Mouse (Mus musculus) heart, adult 2 months (tissue): Measurements from ENCODE around the gene Rhobtb1. TPM values are rescaled to one million over a fixed set of nuclear protein-coding genes. Genes with fewer than 3 reads are reported as not detected.

Source experiments
- DNase-seq, 2 experiments: peaks; one replicate each; pipeline ENCODE4 v3.0.0; 2021
- H3K27ac ChIP-seq: fragments of 200-600 bp; 2 replicates; pipeline ENCODE4 v1.8.1; 2022
- H3K27me3 ChIP-seq: fragments of 200-500 bp; 2 replicates; pipeline ENCODE4 v1.6.1; 2012; ENCODE audit warnings: mild to moderate bottlenecking, low read length, inconsistent platforms, mixed read lengths; ENCODE audit not compliant: control insufficient read depth, insufficient read depth
- H3K36me3 ChIP-seq: fragments of 200-500 bp; 2 replicates; pipeline ENCODE4 v1.6.1; 2012; ENCODE audit warnings: low read length, inconsistent platforms; ENCODE audit not compliant: control insufficient read depth, insufficient read depth
- H3K4me1 ChIP-seq: fragments of 200-500 bp; 2 replicates; pipeline ENCODE4 v1.6.1; 2011; ENCODE audit warnings: low read length; ENCODE audit not compliant: control insufficient read depth, insufficient read depth
- H3K4me3 ChIP-seq: fragments of 200-600 bp; 2 replicates; pipeline ENCODE4 v1.8.1; 2022
- H3K79me2 ChIP-seq: fragments of 200-500 bp; replicated peaks from 2 replicates; pipeline ENCODE4 v1.6.1; 2012; ENCODE audit warnings: mild to moderate bottlenecking, inconsistent platforms, low read length, moderate library complexity, mixed read lengths; ENCODE audit not compliant: control insufficient read depth, insufficient read depth
- H3K9ac ChIP-seq: fragments of 200-500 bp; 2 replicates; pipeline ENCODE4 v1.6.1; 2012; ENCODE audit warnings: low read depth, mild to moderate bottlenecking, control low read depth, inconsistent platforms, low read length, mixed read lengths
- CTCF ChIP-seq: fragments of 200-600 bp; IDR thresholded peaks from 2 replicates; pipeline ENCODE4 v1.8.1; 2022; ENCODE audit warnings: antibody characterized with exemption, mild to moderate bottlenecking, moderate library complexity
- EP300 ChIP-seq: fragments of 200-500 bp; IDR thresholded peaks from 2 replicates; pipeline ENCODE4 v1.6.1; 2011; ENCODE audit warnings: low read depth, low read length, control low read depth; ENCODE audit not compliant: insufficient read depth
- POLR2A ChIP-seq: fragments of 200-500 bp; IDR thresholded peaks from 2 replicates; pipeline ENCODE4 v1.6.1; 2011; ENCODE audit warnings: mild to moderate bottlenecking, low read depth, low read length, control low read depth; ENCODE audit not compliant: insufficient read depth
- WGBS: fragments of 180-500 bp; shearing (Covaris S2); methylation state at CpG from one replicate; pipeline ENCODE4 v1.1.7; 2018; 5-methylcytosine and 5-hydroxymethylcytosine counted together
- intact Hi-C: fragments of 180-260 bp; cut with DNase I; formaldehyde crosslinking; loops from one replicate; pipeline ENCODE4 v1.15.1; 2025
- polyA plus RNA-seq: library from polyadenylated mRNA; depleted of rRNA; stranded (reverse); fragments of >200 nt; gene quantifications from 2 replicates; pipeline ENCODE4 v1.2.3, GENCODE M21; 2012
- total RNA-seq, 2 experiments: library from RNA; stranded (reverse); gene quantifications; 2 replicates each; pipeline ENCODE4 v1.2.3; 2021

Rhobtb1 gene
- total and polyA plus RNA-seq, 3 experiments: 65.5 to 160 (median 123) TPM

DNA sequence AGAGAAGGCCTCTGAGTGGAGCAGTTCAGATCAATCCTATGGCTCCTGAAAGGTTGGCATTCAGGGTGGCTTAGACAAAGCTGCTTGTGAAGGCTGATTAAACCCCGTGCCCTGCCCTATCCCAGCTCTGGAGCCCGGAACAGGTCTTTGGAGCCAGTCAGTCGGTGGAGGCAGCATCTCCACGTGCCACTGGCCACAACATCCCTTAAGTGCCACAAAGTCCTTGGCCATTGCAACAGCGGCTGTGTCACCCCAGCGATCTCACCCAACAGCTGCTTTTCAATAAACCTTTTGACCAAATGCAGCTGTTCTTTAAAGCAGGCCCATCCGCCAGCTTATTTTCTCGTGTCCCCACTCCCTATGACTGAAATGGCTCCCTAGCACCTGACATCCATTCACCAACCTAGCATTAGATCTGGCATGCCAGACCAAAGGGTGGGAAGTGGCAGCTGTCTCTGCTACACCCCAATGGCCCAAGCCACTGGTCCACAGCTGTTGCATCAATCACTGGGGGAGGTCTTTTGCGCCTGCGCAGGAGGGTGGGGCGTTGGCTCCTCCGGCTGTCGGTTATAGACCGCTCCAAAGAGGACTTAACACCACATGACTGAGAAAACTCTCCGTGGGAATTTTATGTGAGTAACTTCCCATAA lies 56.9 kb downstream of the Rhobtb1 start:
- no peak overlapping the region for H3K4me3 ChIP-seq
- no peak overlapping the region for H3K9ac ChIP-seq

DNA sequence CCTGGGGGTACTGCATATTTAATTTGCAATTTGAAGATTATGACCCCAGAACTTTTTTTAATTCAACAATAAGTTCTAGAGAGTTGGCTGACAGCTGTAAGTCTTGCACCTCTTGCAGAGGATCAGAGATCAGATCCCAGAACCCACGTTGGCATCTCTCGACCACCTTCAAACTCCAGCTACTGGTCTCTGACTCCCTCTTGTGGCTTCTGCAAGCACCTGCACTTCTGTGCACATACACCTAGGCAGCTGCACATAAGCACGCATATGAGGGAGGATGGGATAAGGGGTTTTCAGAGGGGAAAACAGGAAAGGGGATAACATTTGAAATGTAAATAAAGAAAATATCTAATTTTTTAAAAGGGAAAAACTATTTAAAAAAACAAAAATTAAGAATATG lies 57.5 kb downstream of the Rhobtb1 start:
- Histone ChIP-seq H3K4me1 (peaks cover 6% of the 10 kb centered on the region), H3K27ac (no peak overlapping the region), H3K9ac (no peak overlapping the region), H3K4me3 (no peak overlapping the region), H3K36me3 (no peaks in the 10 kb centered on the region), H3K79me2 (no peaks in the 10 kb centered on the region), H3K27me3 (no peaks in the 10 kb centered on the region)
- TF ChIP-seq CTCF (peak; percentile 38), POLR2A (no peak)
- intact Hi-C loops: no loop called here
- 95% methylated on average over 3 of the region's 3 CpGs for WGBS
- DNase-seq: no peak

More for the DNA sequence above, 56.9 kb downstream of the Rhobtb1 start:
- H3K27me3 ChIP-seq: no peaks in the 10 kb centered on the region
- no peak overlapping the region for H3K27ac ChIP-seq
- intact Hi-C loops: no loop called here
- WGBS: 81% methylated on average over 15 of the region's 15 CpGs
- H3K4me1 ChIP-seq: peaks cover 5% of the 10 kb centered on the region
- H3K79me2 ChIP-seq: no peaks in the 10 kb centered on the region
- 0 out of 2 replicates have a peak, but pooled peaks have one; percentile 14 for TF ChIP-seq POLR2A
- TF ChIP-seq EP300: no peak
- peak; percentile 62 to 65 for DNase-seq
- no peaks in the 10 kb centered on the region for H3K36me3 ChIP-seq

DNA sequence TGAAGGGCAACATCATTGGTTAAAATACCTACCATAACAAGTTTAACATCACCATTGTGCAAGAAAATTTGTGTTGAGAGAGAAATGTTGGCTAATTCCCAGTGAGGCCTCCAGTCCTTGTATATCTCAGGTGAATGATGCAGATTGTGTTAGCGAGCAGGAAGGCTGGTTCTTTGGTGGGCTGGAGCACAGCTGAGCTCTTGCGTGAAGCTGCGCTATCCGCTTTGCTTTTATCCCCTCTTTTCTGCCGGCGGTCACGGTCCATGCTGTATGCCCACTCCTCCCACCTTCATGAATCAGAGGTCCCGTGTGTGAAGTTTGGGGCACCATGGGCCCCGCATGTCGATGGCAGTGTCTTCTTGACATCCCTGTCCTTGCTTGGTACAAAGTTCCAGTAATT lies 58.8 kb downstream of the Rhobtb1 start:
- no peaks in the 10 kb centered on the region for H3K27me3 ChIP-seq
- H3K4me3 ChIP-seq: no peak overlapping the region
- H3K79me2 ChIP-seq: no peaks in the 10 kb centered on the region
- intact Hi-C loops: no loop called here
- 98% methylated on average over 10 of the region's 10 CpGs for WGBS
- no peaks in the 10 kb centered on the region for H3K36me3 ChIP-seq
- H3K27ac ChIP-seq: no peak overlapping the region
- TF ChIP-seq CTCF (no peak), POLR2A (no peak), EP300 (no peak)
- H3K9ac ChIP-seq: no peak overlapping the region
- peaks cover 10% of the 10 kb centered on the region for H3K4me1 ChIP-seq
- DNase-seq: no peak

DNA sequence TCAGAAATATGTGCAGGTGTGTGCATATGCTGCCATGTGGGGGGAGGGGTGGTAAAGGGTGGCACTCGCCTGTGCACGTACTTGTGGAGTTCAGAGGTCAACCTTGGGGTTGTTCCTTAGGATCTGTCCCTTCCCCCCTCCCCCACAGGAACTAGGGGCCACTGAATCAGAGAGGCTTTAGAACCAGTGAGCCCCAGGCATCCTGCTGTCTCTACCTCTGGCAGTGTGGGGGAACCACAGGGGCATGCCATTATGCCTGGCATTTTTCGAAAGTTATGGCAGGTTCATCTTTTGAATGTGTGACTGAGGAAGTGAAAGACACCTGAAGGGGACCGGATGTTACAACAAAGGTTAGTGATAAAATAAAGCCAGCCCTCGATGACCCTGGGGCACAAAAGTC lies 59.4 kb downstream of the Rhobtb1 start:
- Histone ChIP-seq H3K27ac (no peak overlapping the region), H3K27me3 (no peaks in the 10 kb centered on the region), H3K4me1 (peaks cover 10% of the 10 kb centered on the region), H3K36me3 (no peaks in the 10 kb centered on the region), H3K4me3 (no peak overlapping the region), H3K79me2 (no peaks in the 10 kb centered on the region), H3K9ac (no peak overlapping the region)
- no peak for TF ChIP-seq CTCF
- TF ChIP-seq EP300: no peak
- no peak for TF ChIP-seq POLR2A
- intact Hi-C loops: no loop called here
- WGBS: 87% methylated on average over 5 of the region's 5 CpGs
- DNase-seq: no peak

DNA sequence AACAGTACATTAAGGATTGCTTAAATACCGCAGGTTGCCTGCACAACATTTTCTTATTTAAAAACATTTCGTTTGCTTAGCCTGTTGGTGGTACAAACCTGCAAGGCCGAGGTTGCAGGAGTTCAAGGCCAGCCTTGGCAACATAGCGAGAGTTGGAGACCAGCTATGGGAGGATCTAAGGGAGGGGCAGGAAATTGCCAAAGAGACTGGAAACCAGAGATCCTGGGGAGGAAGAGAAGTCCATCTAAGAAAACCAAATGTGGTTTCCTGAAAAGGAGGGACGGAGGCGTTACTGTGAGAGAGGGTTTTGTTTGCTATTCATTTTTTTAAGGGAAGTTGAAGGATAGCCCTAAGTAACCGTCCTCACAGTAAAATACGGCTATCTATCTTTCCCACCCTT lies 60.3 kb downstream of the Rhobtb1 start:
- Histone ChIP-seq H3K36me3 (no peaks in the 10 kb centered on the region), H3K27ac (peak overlapping the region; percentile 98), H3K79me2 (no peaks in the 10 kb centered on the region), H3K4me3 (peak overlapping the region; percentile 88), H3K27me3 (no peaks in the 10 kb centered on the region), H3K9ac (peak overlapping the region; percentile 59), H3K4me1 (peaks cover 10% of the 10 kb centered on the region)
- 34% methylated on average over 8 of the region's 8 CpGs for WGBS
- TF ChIP-seq POLR2A: no peak
- TF ChIP-seq EP300: no peak
- no peak for TF ChIP-seq CTCF
- intact Hi-C loops: no loop called here
- peak; percentile 55 to 64 for DNase-seq

DNA sequence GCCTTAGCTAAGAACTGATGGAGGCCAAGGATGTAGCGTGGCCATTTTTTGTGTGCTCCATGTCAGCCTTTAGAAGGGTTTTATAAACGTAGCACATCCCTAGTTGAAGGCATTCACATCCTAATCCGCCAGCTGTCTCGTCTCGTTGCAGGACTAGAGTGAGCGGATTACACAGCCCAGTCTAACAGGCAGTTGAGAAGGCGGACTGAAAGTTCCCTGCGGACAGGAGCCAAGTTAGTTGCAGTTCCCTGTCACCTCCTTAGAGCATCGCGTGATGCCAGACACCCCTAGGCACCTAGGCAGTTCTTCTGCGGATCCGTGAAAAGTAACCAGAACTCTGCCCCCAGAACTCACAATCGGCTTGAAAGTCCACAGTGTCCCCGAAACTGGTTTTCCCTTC lies 60.7 kb downstream of the Rhobtb1 start:
- Histone ChIP-seq H3K27me3 (no peaks in the 10 kb centered on the region), H3K4me3 (peak overlapping the region; percentile 88), H3K36me3 (no peaks in the 10 kb centered on the region), H3K27ac (peak overlapping the region; percentile 98), H3K4me1 (peaks cover 10% of the 10 kb centered on the region), H3K9ac (peak overlapping the region; percentile 59), H3K79me2 (no peaks in the 10 kb centered on the region)
- TF ChIP-seq EP300 (0 out of 2 replicates have a peak, but pooled peaks have one; percentile 19), CTCF (no peak)
- DNase-seq: peak; percentile 61 to 70
- intact Hi-C loops: loop anchor here (1.0 to 2.0 kb wide), 4 partner anchors 25 to 95 kb away; no protein-coding TSS in a partner anchor
- 5% methylated on average over 14 of the region's 14 CpGs for WGBS
